Mouse (Mus musculus) monocyte, adult 2 months (primary cell): ENCODE results near the gene Syne2.
"Not testable (repeated sequence)": the region's sequence is repeated elsewhere in the genome, so short reads cannot be mapped to it uniquely, and the experiment has no call there.

Experiments used
- DNase-seq, 2 experiments: peaks; one replicate each; pipeline ENCODE4 v3.0.0; 2022; ENCODE audit warnings: low spot score in 2 of 2, low read depth in 1 of 2

Gene Syne2

DNA sequence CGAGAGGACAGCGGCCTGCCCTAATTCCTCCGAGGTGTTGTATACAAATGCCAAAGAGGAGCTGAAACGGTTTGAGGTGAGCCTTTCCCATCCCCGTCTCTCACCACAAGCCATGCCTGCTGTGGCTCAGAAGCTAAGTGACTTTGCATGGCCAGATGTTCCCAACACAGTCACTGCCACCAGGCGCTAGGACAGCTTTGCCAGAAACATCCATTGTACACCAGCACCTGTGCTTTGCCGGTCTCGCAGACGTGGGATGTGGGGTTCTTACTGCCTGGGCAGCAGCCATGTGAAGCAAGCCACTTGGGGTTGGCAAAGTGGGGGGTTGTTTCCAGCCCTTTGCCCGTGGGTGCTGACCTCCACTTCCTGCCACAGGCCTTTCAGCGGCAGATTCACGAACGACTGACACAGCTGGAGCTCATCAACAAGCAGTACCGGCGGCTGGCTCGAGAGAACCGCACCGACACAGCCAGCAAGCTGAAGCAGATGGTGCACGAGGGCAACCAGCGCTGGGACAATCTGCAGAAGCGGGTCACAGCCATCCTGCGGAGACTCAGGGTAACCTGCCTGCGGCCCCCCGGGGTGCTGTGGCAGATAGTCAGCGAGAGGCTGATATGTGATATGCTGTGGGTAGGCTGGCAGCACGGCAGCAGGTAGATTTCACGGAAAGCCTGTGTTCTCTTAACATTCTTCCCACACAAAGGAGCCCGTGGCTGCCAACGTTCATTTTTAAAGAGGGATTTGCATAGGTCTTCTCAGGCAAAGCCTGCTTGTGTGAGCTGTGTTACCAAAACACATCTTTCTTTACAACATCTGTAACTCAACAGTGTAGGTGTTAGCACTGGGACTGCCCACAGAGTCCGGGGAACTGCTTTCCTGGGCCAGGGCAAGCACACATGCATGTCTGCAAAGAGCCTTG, 277.4 kb downstream of the Syne2 start:
- no peak for DNase-seq

DNA sequence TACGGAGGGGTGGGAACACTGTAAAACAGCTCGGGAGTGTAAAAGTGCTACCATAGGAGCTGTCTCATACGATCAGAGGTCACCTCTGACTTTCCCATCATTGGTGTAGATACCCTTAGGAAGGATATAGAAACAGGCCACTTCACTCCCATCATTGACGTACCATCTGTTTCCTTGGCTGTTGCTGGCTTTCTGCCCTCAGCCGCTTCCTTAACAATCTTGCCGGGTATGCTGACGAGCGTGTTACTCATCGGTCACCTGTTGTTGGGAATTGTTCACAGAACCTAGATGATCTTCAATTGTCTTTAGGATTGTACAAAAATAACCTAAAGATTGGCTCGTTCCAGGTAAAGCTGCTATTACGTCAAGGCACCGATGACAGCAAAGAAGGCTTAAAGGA, 284.7 kb downstream of the Syne2 start:
- DNase-seq = no peak

DNA sequence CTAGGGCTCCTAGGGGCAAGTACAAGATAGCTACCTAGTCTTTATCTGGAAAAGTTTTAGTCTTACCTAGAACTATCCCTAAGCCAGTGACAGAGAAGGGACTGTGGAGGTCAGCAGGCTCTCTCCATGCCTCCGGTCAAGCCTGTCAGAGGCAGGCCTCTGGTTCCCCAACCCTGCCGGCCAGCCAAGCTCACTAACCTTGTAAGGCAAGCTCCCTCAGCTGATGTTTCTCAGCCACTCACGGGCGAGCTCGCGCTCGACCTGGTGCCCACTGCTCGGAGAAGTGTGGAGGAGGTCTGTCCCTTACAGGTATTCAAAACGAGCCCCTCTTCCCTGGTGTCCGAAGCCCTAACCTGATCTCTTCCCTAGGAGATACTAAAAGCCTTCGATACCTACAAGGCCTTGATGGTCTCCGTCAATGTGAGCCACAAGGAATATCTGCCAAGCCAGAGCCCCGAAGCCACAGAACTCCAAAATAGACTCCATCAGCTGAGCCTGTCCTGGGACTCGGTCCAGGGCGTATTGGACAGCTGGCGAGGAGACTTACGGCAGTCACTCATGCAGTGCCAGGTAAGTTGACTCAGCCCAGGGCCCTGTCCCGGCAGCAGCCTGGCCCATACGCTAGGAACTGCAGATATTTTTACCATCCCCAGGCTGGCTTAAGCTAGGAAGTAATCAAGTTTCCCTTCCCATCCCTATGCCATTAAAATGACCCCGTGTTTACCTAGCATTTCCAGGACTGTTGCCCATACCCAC, 286.8 kb downstream of the Syne2 start:
- no peak for DNase-seq

DNA sequence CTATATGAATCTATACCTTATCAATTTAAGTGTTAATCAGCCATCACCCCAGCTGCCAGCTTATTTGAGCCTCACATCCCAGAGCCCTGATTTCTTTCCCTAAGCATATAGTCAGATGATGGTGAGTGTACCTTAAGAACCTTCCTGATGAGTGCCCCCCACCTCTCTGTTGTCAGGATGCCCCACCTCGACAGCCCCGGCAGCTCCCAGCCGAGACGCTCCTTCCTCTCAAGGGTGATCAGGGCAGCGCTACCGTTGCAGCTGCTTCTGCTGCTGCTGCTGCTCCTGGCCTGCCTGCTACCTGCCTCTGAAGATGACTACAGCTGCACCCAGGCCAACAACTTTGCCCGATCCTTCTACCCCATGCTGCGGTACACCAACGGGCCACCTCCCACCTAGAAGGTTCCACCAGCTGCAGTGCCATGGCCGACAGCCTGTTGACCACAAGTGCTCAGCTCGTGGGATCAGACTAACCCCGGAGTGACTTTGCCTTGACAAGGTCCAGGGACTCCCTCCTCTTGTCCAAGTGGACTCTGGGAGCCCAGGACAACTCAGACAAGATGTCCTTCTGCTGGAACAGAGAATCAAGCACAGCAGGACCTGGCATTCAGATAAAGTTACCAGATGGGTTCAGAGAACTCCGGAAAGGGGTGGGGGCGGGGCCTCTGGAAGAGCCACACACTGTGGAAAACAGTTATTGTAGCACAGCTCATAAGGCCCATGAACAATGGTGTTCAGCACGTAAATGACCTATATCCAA, 291.9 kb downstream of the Syne2 start:
- no peak for DNase-seq

DNA sequence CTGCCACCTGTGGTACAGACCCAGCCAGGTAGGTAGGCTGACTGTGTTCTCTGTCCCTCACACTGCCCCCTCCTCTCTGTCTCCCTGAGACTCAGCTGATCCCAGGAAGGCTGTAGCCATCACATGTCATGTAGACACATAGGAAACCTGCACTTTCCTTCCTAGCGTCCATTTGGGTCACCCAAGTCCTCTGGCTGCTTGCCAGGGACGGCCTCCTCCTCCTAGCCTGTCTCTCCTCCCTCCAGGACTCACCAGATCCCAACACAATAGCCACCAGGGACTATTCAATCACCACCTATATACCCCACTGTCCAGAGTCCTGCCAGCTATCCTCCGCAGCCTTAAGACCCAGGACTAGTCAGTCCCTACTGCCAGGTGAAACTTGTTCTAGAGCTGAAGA, 293.1 kb downstream of the Syne2 start:
- no peak for DNase-seq

DNA sequence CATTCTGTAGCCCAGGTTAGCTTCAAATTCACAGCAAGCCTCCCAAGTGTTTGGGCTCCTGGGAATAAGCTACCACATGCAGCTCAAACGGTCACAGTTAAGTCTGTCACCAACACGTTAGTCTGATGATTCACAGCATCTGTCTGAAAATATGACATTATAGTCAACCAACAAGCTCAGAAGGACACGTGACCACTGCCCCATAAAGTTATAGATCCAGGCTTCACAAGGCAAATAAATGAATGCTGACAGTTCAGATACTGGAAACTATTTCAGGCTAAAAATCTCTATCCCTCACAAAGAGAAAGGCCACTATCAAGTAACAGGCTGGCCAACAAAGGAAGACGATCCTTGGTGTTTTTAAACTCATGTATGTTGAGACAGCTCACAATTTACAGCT, 298.6 kb downstream of the Syne2 start:
- DNase-seq = no peak

DNA sequence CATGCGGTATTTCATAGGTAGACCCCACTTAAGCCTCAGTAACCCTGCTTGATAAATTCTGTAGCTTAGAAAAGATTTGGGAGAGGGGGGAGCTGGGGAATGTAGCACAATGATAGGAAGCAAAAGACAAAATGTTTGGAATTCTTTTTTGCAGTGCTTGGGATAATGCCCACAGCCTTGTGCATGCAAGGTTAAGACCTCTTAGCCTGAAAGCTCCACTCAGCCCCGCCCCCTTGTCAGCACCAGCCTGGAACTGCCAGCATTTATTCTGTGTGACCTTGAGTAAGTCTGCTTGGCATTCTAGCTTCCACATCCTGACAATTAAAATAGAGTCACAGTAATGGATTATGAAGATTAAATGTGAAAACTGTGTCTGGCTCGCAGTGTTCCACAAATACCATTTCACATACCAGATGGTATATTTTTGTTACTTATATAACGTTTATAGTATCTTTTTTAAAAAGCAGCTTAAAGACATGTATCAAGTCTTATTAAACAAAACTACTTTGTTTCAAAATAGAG, 299.8 kb downstream of the Syne2 start:
- DNase-seq = no peak

DNA sequence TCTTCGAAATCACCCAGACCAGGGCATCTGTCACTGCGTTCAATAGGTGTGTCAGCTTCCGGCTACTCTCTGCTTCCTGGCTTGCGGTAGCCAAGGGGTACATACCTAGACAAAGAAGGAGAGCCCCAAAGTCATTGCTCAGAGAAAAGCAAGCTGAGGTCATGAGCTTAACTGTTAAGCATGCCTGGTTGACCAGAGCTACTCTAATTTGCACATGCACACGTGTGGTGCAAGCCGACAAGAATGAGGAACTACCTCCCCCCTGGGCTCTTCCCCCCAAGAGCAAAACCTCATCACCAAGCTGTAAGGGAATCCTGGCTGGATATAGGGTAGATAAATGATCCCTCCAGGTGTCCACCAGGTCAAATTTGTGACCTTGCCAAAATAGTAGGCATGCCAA, 305.3 kb downstream of the Syne2 start:
- DNase-seq = no peak

DNA sequence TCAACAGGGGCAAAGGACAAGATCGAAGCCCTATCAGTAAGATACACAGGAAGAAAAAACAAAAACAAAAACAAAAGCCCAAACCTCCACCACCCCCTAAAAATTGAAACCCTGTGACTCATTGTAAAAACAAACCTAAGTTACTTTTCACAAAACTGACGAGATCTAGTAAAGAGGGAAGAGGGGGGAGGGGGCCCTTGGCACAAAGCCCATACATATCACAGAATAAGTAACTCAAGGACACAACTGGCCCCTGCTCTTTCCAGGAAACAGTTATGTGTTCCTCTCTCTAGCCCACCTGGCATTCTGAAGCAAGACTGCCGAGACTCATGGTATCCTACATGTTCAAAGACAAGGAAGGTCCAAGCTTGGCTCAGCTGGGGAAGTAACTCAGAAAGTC, 310.4 kb downstream of the Syne2 start:
- DNase-seq = no peak

DNA sequence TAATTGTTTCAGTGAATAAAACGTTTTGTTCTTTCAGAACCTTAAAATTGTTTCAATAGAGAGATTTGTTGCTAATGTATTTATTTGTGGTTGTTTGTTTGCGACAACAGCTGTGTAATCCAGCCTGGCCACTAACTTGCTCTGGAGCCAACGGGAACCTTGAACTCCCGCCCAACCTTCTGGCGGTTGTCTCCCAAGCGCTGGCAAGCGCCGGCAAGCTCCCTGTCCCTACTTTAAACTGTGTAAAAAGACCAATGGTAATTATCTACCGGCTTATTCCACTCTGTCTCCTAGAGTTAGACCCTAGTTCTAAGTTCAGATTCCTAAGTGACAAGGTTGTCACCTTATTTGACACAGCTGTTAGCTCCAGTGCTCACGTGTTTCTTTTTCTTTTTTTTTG, 310.9 kb downstream of the Syne2 start:
- no peak for DNase-seq

DNA sequence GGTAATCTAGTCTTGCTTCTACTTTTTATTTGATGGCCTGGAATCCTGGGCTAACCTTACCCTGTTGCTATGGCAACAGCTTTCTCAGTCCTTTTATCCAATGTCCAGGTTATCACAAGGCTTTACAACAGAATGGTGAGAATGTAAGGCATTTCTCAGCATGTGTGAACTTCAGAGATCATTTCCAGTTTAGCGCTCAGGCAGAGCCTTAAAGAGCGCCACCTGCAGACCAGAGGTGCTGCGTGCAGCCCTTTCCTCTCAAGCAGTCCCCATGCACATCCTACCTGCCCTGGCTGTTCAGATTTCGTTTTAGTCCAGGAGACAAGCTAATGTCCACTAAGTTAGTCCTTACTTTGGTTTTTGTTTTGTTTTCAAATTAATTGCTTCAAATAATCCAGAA, 312.3 kb downstream of the Syne2 start:
- no peak for DNase-seq

DNA sequence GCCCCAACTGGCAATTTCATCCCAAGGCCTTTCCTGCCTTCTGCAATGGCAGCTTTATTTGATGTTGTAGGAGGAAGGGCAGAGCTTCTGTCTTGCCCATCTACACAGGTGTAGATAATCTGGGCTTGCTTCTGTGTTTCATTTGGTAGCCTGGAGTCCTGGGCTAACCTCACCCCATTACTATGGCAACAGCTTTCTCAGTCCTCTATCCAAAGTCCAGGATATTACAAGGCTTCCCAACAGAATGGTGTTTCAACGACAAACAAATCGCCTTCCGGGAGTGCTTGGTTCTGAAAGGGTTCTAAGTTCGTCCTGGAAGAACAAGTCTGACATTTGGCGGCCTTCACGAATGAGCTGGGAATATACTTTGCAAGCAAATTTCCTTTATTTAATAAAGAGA, 313.0 kb downstream of the Syne2 start:
- no peak for DNase-seq

DNA sequence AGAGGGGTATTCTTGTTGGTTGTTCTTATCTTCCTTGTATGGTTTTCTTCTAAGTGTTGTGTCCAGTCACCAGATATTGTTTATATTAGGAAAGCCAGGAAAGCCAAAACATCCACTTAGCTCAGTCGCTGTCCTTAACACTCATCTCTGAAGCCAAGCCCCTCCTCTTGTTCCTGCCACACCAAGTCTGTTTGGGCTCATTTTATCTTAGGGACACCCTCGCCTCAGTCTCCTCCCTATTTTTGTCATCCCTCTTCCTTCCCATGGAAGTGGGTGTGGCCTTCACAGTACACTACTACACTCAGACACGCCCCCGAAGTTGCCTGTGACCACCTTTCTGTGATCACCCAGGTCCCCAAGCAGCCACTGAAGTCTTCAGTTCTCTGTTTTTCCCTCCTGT, 314.7 kb downstream of the Syne2 start:
- DNase-seq = no peak

DNA sequence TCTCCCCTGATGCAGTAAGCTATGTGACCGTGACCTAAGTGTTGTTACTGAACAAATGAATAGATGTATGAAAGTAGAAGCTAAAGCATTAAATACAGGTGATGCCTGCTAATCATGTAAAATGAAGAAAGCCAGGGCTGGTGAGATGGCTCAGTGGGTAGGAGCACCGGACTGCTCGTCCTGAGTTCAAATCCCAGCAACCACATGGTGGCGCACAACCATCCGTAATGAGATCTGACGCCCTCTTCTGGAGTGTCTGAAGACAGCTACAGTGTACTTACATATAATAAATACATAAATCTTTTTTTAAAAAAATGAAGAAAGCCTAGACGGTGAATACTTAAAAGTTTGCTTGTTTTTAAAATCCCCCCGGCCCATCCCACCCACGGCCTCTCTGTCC, 315.1 kb downstream of the Syne2 start:
- DNase-seq = not testable (repeated sequence)

DNA sequence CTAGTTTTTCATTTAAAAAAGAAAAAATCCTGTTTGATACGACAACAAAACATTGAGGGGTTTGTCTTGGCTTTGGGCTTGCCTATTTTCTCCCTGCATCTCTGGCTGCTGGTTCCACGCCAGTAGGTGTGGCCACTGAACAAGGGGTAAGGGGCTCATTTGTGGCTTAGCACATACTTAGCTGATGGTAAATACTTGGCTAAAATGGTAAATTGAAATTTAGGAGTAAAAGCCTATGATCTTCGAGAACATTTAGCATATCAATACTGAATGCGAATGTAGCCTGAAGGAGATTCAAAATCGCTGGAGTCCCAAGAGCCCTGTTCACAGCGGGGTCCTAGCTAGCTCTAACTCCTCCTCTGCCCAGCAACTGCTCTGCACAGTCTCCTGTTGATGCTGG, 318.8 kb downstream of the Syne2 start:
- DNase-seq = no peak

DNA sequence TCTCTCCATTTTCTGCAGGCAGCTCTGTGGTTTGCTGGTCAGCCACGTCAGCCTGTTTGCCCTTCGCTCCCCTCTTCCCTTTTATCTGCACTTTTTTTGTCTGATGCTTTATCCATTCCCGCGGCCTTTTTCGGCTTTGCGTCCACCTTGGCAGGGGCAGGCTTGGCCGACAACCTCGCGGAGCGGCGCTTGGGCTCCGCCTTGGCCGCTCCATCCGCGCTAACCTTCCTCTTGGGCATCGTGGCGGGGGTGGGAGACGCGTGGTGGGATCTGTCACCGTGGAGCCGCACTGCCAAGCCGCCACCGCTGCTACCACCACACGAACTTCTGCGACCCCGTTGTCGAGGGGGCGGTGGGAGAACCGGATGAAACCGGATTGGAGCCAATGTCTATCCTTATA, 334.5 kb downstream of the Syne2 start:
- DNase-seq = not testable (repeated sequence)
